Mouse (Mus musculus): ENCODE measurements at regions not wholly inside any gene's neighbourhood (a gene's known extent, or its start where the extent isn't known, plus 50 kb on each side); places are given as distances from the start of the nearest gene placed in this dataset.

DNA sequence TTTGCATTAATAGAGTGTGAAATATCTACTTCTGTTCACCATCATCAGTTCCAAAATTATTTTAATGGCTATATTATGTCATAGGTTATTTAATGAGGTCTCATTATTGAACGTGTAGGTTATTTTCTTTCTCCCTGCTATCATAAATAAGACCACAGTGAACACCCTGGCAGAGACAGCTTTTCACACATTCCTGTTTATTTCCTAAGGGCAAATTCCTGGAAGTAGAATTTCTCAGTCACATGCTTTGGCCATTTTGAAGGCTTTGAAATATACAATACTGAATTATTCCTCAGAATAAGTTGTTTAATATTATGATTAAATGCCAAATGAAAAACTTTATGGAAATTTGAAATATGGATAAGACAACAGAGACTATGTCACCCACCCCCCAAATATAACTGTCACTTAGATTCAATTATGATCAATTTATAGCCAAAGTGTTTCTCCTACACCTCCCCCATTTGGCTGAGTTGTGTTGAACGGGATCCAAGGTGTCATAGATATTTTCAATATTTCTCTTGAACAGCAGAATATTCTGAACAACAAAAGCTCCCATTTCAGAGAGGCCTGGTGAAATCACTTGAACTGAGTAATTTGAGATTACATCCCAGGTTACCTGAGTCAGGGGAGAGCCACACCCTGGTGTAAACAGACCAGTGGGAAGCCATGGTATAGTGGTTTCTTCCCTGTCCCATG is 95.0 kb upstream of the Syt6 start:
- no peaks in the 10 kb centered on the region for H3K4me1 ChIP-seq (ENCODE audit: insufficient read depth)
- no peaks in the 10 kb centered on the region for H3K36me3 ChIP-seq (ENCODE audit: insufficient read depth)
- no peak for ATAC-seq

DNA sequence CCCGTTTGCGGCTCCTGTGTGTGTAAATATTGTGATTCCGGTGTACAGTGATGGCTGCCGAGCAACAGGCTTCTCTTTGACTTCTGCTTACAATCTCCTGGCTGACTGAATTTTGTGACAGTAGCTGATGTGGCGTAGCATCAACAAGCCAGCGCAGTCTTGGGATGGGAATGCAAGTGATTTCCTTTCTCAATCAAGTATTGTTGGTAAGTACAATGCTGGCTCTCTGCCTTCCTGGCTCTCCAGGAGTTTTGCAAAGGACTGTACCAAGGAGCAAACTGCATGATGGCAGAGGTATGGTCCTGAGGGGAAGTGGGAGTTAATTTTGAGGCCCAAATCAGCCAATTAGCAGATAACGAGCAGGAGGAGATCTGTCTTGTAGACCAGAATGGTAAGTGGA is 94.4 kb upstream of the Syt6 start:
- no peaks in the 10 kb centered on the region for H3K9me3 ChIP-seq (ENCODE audit: low read length)
- no peaks in the 10 kb centered on the region for H3K27me3 ChIP-seq (ENCODE audit: insufficient read depth, low read length)
- no peak overlapping the region for H3K4me2 ChIP-seq (ENCODE audit: low read depth)
- ATAC-seq = peak; percentile 20; the same call in 1 of the 2 replicates
- DNase-seq = no peak
- no peak overlapping the region for H3K27ac ChIP-seq (ENCODE audit: low read depth, low read length)
- 56% methylated on average over 7 of the region's 7 CpGs for WGBS
- no peak for TF ChIP-seq CTCF (IDR thresholded peaks at IDR 0.05; ENCODE audit: low read depth)
- H3K36me3 ChIP-seq (ENCODE audit: insufficient read depth) = no peaks in the 10 kb centered on the region
- H3K4me1 ChIP-seq (ENCODE audit: insufficient read depth) = no peaks in the 10 kb centered on the region
- no peak overlapping the region for H3K9ac ChIP-seq
- H3K4me3 ChIP-seq (ENCODE audit: low read depth, low read length) = no peak overlapping the region

More for the DNA sequence above, 95.0 kb upstream of the Syt6 start:
- Histone ChIP-seq H3K4me2 (ENCODE audit: low read depth) (no peak overlapping the region), H3K27me3 (ENCODE audit: insufficient read depth, low read length) (no peaks in the 10 kb centered on the region), H3K9me3 (ENCODE audit: low read length) (no peaks in the 10 kb centered on the region), H3K27ac (ENCODE audit: low read depth, low read length) (no peak overlapping the region), H3K9ac (no peak overlapping the region), H3K4me3 (ENCODE audit: low read depth, low read length) (no peak overlapping the region)
- no peak for TF ChIP-seq CTCF (IDR thresholded peaks at IDR 0.05; ENCODE audit: low read depth)
- 74% methylated on average over 2 of the region's 2 CpGs for WGBS
- DNase-seq = no peak

- Histone ChIP-seq H3K9me3 (ENCODE audit: low read length) (no peaks in the 10 kb centered on the region), H3K27me3 (ENCODE audit: insufficient read depth, low read length) (no peaks in the 10 kb centered on the region), H3K4me3 (ENCODE audit: low read depth, low read length) (no peak overlapping the region), H3K27ac (ENCODE audit: low read depth, low read length) (no peak overlapping the region), H3K9ac (no peak overlapping the region), H3K36me3 (ENCODE audit: insufficient read depth) (no peaks in the 10 kb centered on the region), H3K4me1 (ENCODE audit: insufficient read depth) (no peaks in the 10 kb centered on the region), H3K4me2 (ENCODE audit: low read depth) (no peak overlapping the region)
- TF ChIP-seq CTCF (IDR thresholded peaks at IDR 0.05; ENCODE audit: low read depth) = no peak
- ATAC-seq (peak; percentile 70), DNase-seq (peak; percentile 47)
- WGBS = 68% methylated on average over 2 of the region's 2 CpGs
These were observed 91.7 kb upstream of the Syt6 start for GRCm38 (mm10) chr3:103483316-103483715.

GRCm38 (mm10) chr3:103483762-103484161 is 91.3 kb upstream of the Syt6 start:
- ATAC-seq (no peak), DNase-seq (no peak)
- Histone ChIP-seq H3K4me1 (ENCODE audit: insufficient read depth) (no peaks in the 10 kb centered on the region), H3K4me3 (ENCODE audit: low read depth, low read length) (no peak overlapping the region), H3K36me3 (ENCODE audit: insufficient read depth) (no peaks in the 10 kb centered on the region), H3K27ac (ENCODE audit: low read depth, low read length) (no peak overlapping the region), H3K9me3 (ENCODE audit: low read length) (no peaks in the 10 kb centered on the region), H3K9ac (no peak overlapping the region), H3K4me2 (ENCODE audit: low read depth) (no peak overlapping the region), H3K27me3 (ENCODE audit: insufficient read depth, low read length) (no peaks in the 10 kb centered on the region)
- 81% methylated on average over 3 of the region's 3 CpGs for WGBS
- TF ChIP-seq CTCF (IDR thresholded peaks at IDR 0.05; ENCODE audit: low read depth) = no peak

- ATAC-seq (no peak), DNase-seq (no peak)
- H3K4me1 ChIP-seq (ENCODE audit: insufficient read depth) = no peaks in the 10 kb centered on the region
- H3K9ac ChIP-seq = no peak overlapping the region
- WGBS = 76% methylated on average over 4 of the region's 4 CpGs
- H3K36me3 ChIP-seq (ENCODE audit: insufficient read depth) = no peaks in the 10 kb centered on the region
- no peak for TF ChIP-seq CTCF (IDR thresholded peaks at IDR 0.05; ENCODE audit: low read depth)
- no peak overlapping the region for H3K4me2 ChIP-seq (ENCODE audit: low read depth)
- no peak overlapping the region for H3K4me3 ChIP-seq (ENCODE audit: low read depth, low read length)
- H3K27me3 ChIP-seq (ENCODE audit: insufficient read depth, low read length) = no peaks in the 10 kb centered on the region
- no peaks in the 10 kb centered on the region for H3K9me3 ChIP-seq (ENCODE audit: low read length)
- H3K27ac ChIP-seq (ENCODE audit: low read depth, low read length) = no peak overlapping the region
These were observed 85.2 kb upstream of the Syt6 start for GRCm38 (mm10) chr3:103489786-103490185.

DNA sequence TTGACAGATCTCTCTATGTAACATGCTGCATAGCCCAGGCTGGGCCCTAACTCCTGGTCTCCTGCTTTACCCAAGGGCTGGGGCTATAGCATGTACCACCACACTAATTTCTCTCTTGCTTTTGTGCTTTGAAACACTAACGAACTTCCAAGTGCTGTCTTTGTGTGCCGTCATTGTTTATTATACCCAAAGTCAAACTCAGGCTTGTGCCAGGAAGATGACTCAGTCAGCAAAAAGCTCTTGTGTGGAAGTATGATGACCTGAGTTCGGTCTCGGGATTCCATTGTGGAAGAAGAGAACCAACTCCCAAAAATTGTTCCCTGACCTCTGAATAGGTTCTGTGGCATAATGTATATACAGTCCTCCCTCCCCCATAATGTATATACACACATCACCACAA is 84.1 kb upstream of the Syt6 start:
- ATAC-seq = no peak
- no peak overlapping the region for H3K9ac ChIP-seq
- TF ChIP-seq CTCF (IDR thresholded peaks at IDR 0.05; ENCODE audit: low read depth) = no peak
- H3K27ac ChIP-seq (ENCODE audit: low read depth, low read length) = no peak overlapping the region
- no peak overlapping the region for H3K4me2 ChIP-seq (ENCODE audit: low read depth)
- no peaks in the 10 kb centered on the region for H3K27me3 ChIP-seq (ENCODE audit: insufficient read depth, low read length)
- no peaks in the 10 kb centered on the region for H3K4me1 ChIP-seq (ENCODE audit: insufficient read depth)
- no peak for DNase-seq
- 71% methylated on average over 4 of the region's 4 CpGs for WGBS
- no peak overlapping the region for H3K4me3 ChIP-seq (ENCODE audit: low read depth, low read length)
- no peaks in the 10 kb centered on the region for H3K36me3 ChIP-seq (ENCODE audit: insufficient read depth)
- no peaks in the 10 kb centered on the region for H3K9me3 ChIP-seq (ENCODE audit: low read length)

- 87% methylated on average over 3 of the region's 3 CpGs for WGBS
- Histone ChIP-seq H3K36me3 (ENCODE audit: insufficient read depth) (no peaks in the 10 kb centered on the region), H3K4me2 (ENCODE audit: low read depth) (no peak overlapping the region), H3K9ac (no peak overlapping the region), H3K4me3 (ENCODE audit: low read depth, low read length) (no peak overlapping the region), H3K4me1 (ENCODE audit: insufficient read depth) (no peaks in the 10 kb centered on the region), H3K9me3 (ENCODE audit: low read length) (no peaks in the 10 kb centered on the region), H3K27ac (ENCODE audit: low read depth, low read length) (no peak overlapping the region), H3K27me3 (ENCODE audit: insufficient read depth, low read length) (no peaks in the 10 kb centered on the region)
- ATAC-seq (no peak), DNase-seq (no peak)
- TF ChIP-seq CTCF (IDR thresholded peaks at IDR 0.05; ENCODE audit: low read depth) = no peak
These were observed 82.8 kb upstream of the Syt6 start for GRCm38 (mm10) chr3:103492211-103492610.
